Comparison of ENCODE assay signal across 8 mouse cellular contexts in genomic region chr5:123684221-123685144, GRCm38 (mm10). TPM values are rescaled to one million over a fixed set of nuclear protein-coding genes. Genes with fewer than 3 reads are reported as not detected.
DNase-seq lines count a peak whose midpoint lies in the region; ATAC-seq and TF ChIP-seq lines count a peak whose summit lies in the region.

TSS of gene Clip1 (minus strand) at chr5:123684618.

- H3K27me3 ChIP-seq in G1E (ENCODE audit: insufficient read depth, low read length): peaks cover 6% of the 10 kb centered on the region; the same call in 1 of the 2 replicates
- H3K27me3 ChIP-seq in forebrain, embryonic 13.5 days: no peaks in the 10 kb centered on the region
- no peaks in the 10 kb centered on the region for H3K27me3 ChIP-seq in heart, embryonic 15.5 days
- H3K27me3 ChIP-seq in liver, embryonic 14.5 days (ENCODE audit: control insufficient read depth, insufficient read depth, low read length): peaks cover 5% of the 10 kb centered on the region
- H3K27me3 ChIP-seq in stomach, embryonic 15.5 days (replicated peaks): no peaks in the 10 kb centered on the region

- H3K4me2 ChIP-seq in forebrain, embryonic 13.5 days: peak within 1 kb of the TSS; percentile 65
- peak within 1 kb of the TSS; percentile 74 for H3K4me2 ChIP-seq in heart, embryonic 15.5 days
- peak within 1 kb of the TSS; percentile 90 for H3K4me2 ChIP-seq in liver, embryonic 14.5 days (ENCODE audit: low read depth)
- H3K4me2 ChIP-seq in stomach, embryonic 15.5 days: peak within 1 kb of the TSS; percentile 85

- H3K4me3 ChIP-seq in G1E (ENCODE audit: low read depth, low read length): peak within 1 kb of the TSS; percentile 90
- peak within 1 kb of the TSS; percentile 92 for H3K4me3 ChIP-seq in forebrain, embryonic 13.5 days
- peak within 1 kb of the TSS; percentile 95 for H3K4me3 ChIP-seq in heart, embryonic 15.5 days
- peak within 1 kb of the TSS; percentile 74 to 83 for H3K4me3 ChIP-seq in liver, embryonic 14.5 days (ENCODE audit: insufficient read depth in 1 of 2, low read depth in 2 of 2, low read length in 2 of 2)
- peak within 1 kb of the TSS; percentile 90 for H3K4me3 ChIP-seq in stomach, embryonic 15.5 days (replicated peaks)

- ATAC-seq in G1E (ENCODE audit: extremely low read depth, insufficient number of reproducible peaks, low FRiP score, poor library complexity, severe bottlenecking): peak; percentile 57; the same call in 1 of the 2 replicates
- ATAC-seq in cerebellum, adult (ENCODE audit: insufficient number of reproducible peaks, low FRiP score, low TSS enrichment): peak; percentile 64; the same call in 1 of the 2 replicates
- peak; percentile 80 for ATAC-seq in forebrain, embryonic 13.5 days
- peak; percentile 70 for ATAC-seq in heart, embryonic 15.5 days (replicated peaks; ENCODE audit: insufficient number of reproducible peaks, insufficient read depth, low FRiP score, low read depth)
- ATAC-seq in liver, embryonic 14.5 days (ENCODE audit: insufficient read depth): peak; percentile 77
- peak; percentile 54; the same call in 1 of the 2 replicates for ATAC-seq in stomach, embryonic 15.5 days (ENCODE audit: insufficient read depth, low FRiP score, low read depth)

- H3K9me3 ChIP-seq in G1E (replicated peaks): no peaks in the 10 kb centered on the region
- no peaks in the 10 kb centered on the region for H3K9me3 ChIP-seq in forebrain, embryonic 13.5 days (replicated peaks)
- no peaks in the 10 kb centered on the region for H3K9me3 ChIP-seq in heart, embryonic 15.5 days (replicated peaks)
- no peaks in the 10 kb centered on the region for H3K9me3 ChIP-seq in liver, embryonic 14.5 days (ENCODE audit: control insufficient read depth, low read length)
- no peaks in the 10 kb centered on the region for H3K9me3 ChIP-seq in stomach, embryonic 15.5 days

- peaks cover 8% of the 10 kb centered on the region for H3K36me3 ChIP-seq in G1E (replicated peaks)
- no peaks in the 10 kb centered on the region for H3K36me3 ChIP-seq in forebrain, embryonic 13.5 days (ENCODE audit: poor library complexity, severe bottlenecking)
- no peaks in the 10 kb centered on the region for H3K36me3 ChIP-seq in heart, embryonic 15.5 days
- no peaks in the 10 kb centered on the region for H3K36me3 ChIP-seq in liver, embryonic 14.5 days (replicated peaks; ENCODE audit: control insufficient read depth, insufficient read depth, low read depth)
- H3K36me3 ChIP-seq in stomach, embryonic 15.5 days: no peaks in the 10 kb centered on the region

- no peak for TF ChIP-seq CTCF in G1E (IDR thresholded peaks at IDR 0.05; ENCODE audit: low read depth, low read length)
- no peak for TF ChIP-seq CTCF in liver, embryonic 14.5 days (IDR thresholded peaks at IDR 0.05; ENCODE audit: low read depth)

- peak; percentile 78 for DNase-seq in G1E (ENCODE audit: low spot score)
- DNase-seq in kidney, postnatal 10 days: peak; percentile 81
- DNase-seq in liver, embryonic 14.5 days (ENCODE audit: low read depth in 3 of 3, low spot score in 3 of 3): peak in 2 of 3 experiments; percentile 45 to 46
- DNase-seq in neural tube, embryonic 10.5 days (ENCODE audit: extremely low spot score, low spot score): peak; percentile 83

- peak within 1 kb of the TSS; percentile 99 for H3K27ac ChIP-seq in forebrain, embryonic 13.5 days
- H3K27ac ChIP-seq in heart, embryonic 15.5 days: peak within 1 kb of the TSS; percentile 95
- H3K27ac ChIP-seq in liver, embryonic 14.5 days: no peak within 1 kb of the TSS
- peak within 1 kb of the TSS; percentile 90 for H3K27ac ChIP-seq in stomach, embryonic 15.5 days

- WGBS in forebrain, embryonic 13.5 days: under 1% methylated on average over 43 of the region's 64 CpGs
- WGBS in heart, embryonic 15.5 days: under 1% methylated on average over 60 of the region's 64 CpGs
- 2% methylated on average over 56 of the region's 64 CpGs for WGBS in liver, embryonic 14.5 days (ENCODE audit: insufficient replicate concordance)
- 1% methylated on average over 58 of the region's 64 CpGs for WGBS in stomach, embryonic 15.5 days

- H3K4me1 ChIP-seq in G1E (ENCODE audit: insufficient read depth, low read depth, low read length): peaks cover 20% of the 10 kb centered on the region
- peaks cover 38% of the 10 kb centered on the region for H3K4me1 ChIP-seq in forebrain, embryonic 13.5 days
- peaks cover 35% of the 10 kb centered on the region for H3K4me1 ChIP-seq in heart, embryonic 15.5 days (replicated peaks)
- H3K4me1 ChIP-seq in liver, embryonic 14.5 days (replicated peaks; ENCODE audit: control insufficient read depth in 2 of 2, insufficient read depth in 2 of 2, low read length in 1 of 2): peaks cover 9 to 13% of the 10 kb centered on the region in 2 experiments
- H3K4me1 ChIP-seq in stomach, embryonic 15.5 days: peaks cover 22% of the 10 kb centered on the region

- TF ChIP-seq EP300 in liver, embryonic 14.5 days (IDR thresholded peaks at IDR 0.05; ENCODE audit: low read depth): no peak

- peak within 1 kb of the TSS; percentile 100 for H3K9ac ChIP-seq in forebrain, embryonic 13.5 days
- peak within 1 kb of the TSS; percentile 94 for H3K9ac ChIP-seq in heart, embryonic 15.5 days
- H3K9ac ChIP-seq in liver, embryonic 14.5 days (replicated peaks): peak within 1 kb of the TSS; percentile 84
- H3K9ac ChIP-seq in stomach, embryonic 15.5 days: peak within 1 kb of the TSS; percentile 85

RNA-seq across cellular contexts. Expression of gene Clip1, which starts in this region (rescaled TPM):
- total RNA-seq in G1E (2014; fragmentation: Nextera tagmentation) (59.1 and 75.4 TPM in 2 replicates), G1E (2017) (47.8 and 49.1 TPM in 2 replicates)
- polyA plus RNA-seq in G1E (2012): 12.0 and 12.9 TPM in 2 replicates
- 65.5 and 78.3 TPM in 2 replicates for polyA plus RNA-seq in forebrain, embryonic 13.5 days (2015; fragmentation: Nextera tagmentation; extraction: Ambion mirVana)
- 51.9 and 53.5 TPM in 2 replicates for polyA plus RNA-seq in heart, embryonic 15.5 days (2015; fragmentation: Nextera tagmentation; extraction: Ambion mirVana)
- 3.9 and 6.1 TPM in 2 replicates for polyA plus RNA-seq in liver, embryonic 14.5 days (2012; rRNA removed)
- polyA plus RNA-seq in liver, embryonic 14.5 days (2014; fragmentation: Nextera tagmentation; extraction: Ambion mirVana): 6.6 and 9.1 TPM in 2 replicates
- 41.3 and 41.4 TPM in 2 replicates for polyA plus RNA-seq in stomach, embryonic 15.5 days (2015; fragmentation: Nextera tagmentation; extraction: Ambion mirVana)
